Mouse (Mus musculus): ENCODE data around the gene Sema6d. TPM values are rescaled to one million over a fixed set of nuclear protein-coding genes. Genes with fewer than 3 reads are reported as not detected.
A peak's percentile ranks its signal among the peaks of the same experiment; 100 is the strongest.

Sema6d gene
- polyA plus RNA-seq, 1 experiment from 2014 or later = 11.4 TPM

DNA sequence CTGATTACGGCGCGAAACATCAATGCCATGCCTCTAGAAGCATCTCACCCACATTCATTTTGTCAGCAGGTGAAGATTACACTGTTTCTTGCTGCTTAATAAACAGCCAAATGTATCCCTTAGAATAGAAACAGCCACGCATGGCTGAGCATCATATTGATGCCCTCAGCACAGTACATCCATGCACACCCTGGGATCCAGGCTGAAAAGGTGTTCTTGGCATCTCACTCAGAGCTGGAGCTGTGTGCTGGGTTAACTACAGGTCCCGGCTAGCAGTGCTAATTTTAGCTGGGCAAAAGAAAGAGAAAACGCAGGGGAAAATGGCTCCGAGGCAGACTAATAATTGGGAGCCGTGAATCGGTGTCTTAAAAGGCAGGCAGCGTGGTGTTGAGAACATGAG is 612.9 kb downstream of the Sema6d start:
- WGBS = 79% methylated on average over 10 of the region's 10 CpGs
- peaks cover 27% of the 10 kb centered on the region for H3K4me1 ChIP-seq
- no peaks in the 10 kb centered on the region for H3K36me3 ChIP-seq
- H3K9ac ChIP-seq = no peak overlapping the region
- no peaks in the 10 kb centered on the region for H3K27me3 ChIP-seq
- H3K27ac ChIP-seq = no peak overlapping the region
- ATAC-seq (ENCODE audit: insufficient number of reproducible peaks, insufficient read depth, low FRiP score, low TSS enrichment, low read depth) = no peak
- H3K9me3 ChIP-seq = no peaks in the 10 kb centered on the region
- H3K4me2 ChIP-seq = no peak overlapping the region
- H3K4me3 ChIP-seq = no peak overlapping the region

DNA sequence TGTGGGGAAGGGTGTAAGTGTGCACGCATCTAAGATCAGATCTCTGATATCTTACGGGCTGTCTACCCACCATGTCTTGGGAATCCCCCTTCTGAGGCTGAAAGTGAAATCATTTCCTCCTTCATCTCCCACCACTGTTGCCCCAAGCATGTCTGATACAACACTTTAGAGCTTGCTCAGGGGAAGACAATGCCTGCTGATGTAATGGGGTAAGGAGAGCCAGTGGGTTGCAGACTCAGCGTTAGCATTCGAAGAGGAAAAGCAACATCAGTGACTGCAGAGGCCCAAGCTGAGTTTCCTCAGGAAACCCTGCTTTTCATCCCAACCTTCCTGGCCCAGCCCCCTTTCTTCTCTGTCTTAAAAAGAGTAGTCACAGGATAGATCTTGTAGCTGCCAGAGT is 615.2 kb downstream of the Sema6d start:
- H3K9me3 ChIP-seq = no peaks in the 10 kb centered on the region
- no peaks in the 10 kb centered on the region for H3K36me3 ChIP-seq
- WGBS = 48% methylated on average over 4 of the region's 4 CpGs
- ATAC-seq (ENCODE audit: insufficient number of reproducible peaks, insufficient read depth, low FRiP score, low TSS enrichment, low read depth) = no peak
- H3K4me1 ChIP-seq = peaks cover 27% of the 10 kb centered on the region
- H3K27me3 ChIP-seq = no peaks in the 10 kb centered on the region
- H3K27ac ChIP-seq = no peak overlapping the region
- no peak overlapping the region for H3K4me2 ChIP-seq
- no peak overlapping the region for H3K9ac ChIP-seq
- H3K4me3 ChIP-seq = no peak overlapping the region

GRCm38 (mm10) chr2:124705806-124706205 is 616.0 kb downstream of the Sema6d start:
- Histone ChIP-seq H3K4me2 (peak overlapping the region; percentile 12; the same call in 1 of the 2 replicates), H3K9ac (no peak overlapping the region), H3K27ac (peak overlapping the region; percentile 9), H3K4me3 (no peak overlapping the region), H3K36me3 (no peaks in the 10 kb centered on the region), H3K9me3 (no peaks in the 10 kb centered on the region), H3K4me1 (peaks cover 27% of the 10 kb centered on the region), H3K27me3 (no peaks in the 10 kb centered on the region)
- 15% methylated on average over 4 of the region's 4 CpGs for WGBS
- ATAC-seq (ENCODE audit: insufficient number of reproducible peaks, insufficient read depth, low FRiP score, low TSS enrichment, low read depth) = no peak

DNA sequence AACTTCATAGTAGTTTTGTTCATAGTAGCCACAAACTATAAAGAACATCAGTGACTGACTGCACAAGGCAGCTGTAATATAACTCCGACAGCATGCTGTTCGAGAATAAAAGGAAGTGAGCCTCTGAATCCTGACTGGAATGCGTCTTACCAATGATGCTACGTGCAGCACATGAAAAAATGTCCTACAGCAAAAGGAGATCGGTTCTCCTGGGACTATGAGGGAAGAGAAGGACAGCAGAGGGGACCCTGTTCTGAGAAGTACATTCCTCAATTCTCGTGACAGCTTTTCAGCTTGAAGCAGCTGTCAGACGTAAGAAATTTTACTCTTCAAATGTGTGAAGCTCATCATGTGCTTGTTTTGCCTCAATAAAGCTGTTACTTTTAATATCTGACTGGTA is 617.1 kb downstream of the Sema6d start:
- H3K4me3 ChIP-seq = no peak overlapping the region
- no peak overlapping the region for H3K9ac ChIP-seq
- H3K36me3 ChIP-seq = no peaks in the 10 kb centered on the region
- H3K9me3 ChIP-seq = no peaks in the 10 kb centered on the region
- H3K27me3 ChIP-seq = no peaks in the 10 kb centered on the region
- no peak overlapping the region for H3K27ac ChIP-seq
- no peak overlapping the region for H3K4me2 ChIP-seq
- peaks cover 27% of the 10 kb centered on the region for H3K4me1 ChIP-seq
- no peak for ATAC-seq (ENCODE audit: insufficient number of reproducible peaks, insufficient read depth, low FRiP score, low TSS enrichment, low read depth)
- WGBS = 25% methylated on average over 7 of the region's 7 CpGs
